Mouse (Mus musculus) small intestine, adult 2 months (tissue): ENCODE results near the gene Gzmc. TPM values are rescaled to one million over a fixed set of nuclear protein-coding genes. Genes with fewer than 3 reads are reported as not detected.
"Not testable (repeated sequence)": the region's sequence is repeated elsewhere in the genome, so short reads cannot be mapped to it uniquely, and the experiment has no call there.

Source experiments
- H3K27ac ChIP-seq: fragments of 200-500 bp; 2 replicates; pipeline ENCODE4 v1.5.1; 2012; ENCODE audit warnings: low read depth, low read length, control low read depth, inconsistent platforms; ENCODE audit not compliant: insufficient read depth
- H3K27me3 ChIP-seq: fragments of 200-500 bp; 2 replicates; pipeline ENCODE4 v1.6.1; 2012; ENCODE audit warnings: mild to moderate bottlenecking, moderate library complexity, low read length, inconsistent platforms; ENCODE audit not compliant: control insufficient read depth, insufficient read depth
- H3K36me3 ChIP-seq: fragments of 200-500 bp; 2 replicates; pipeline ENCODE4 v1.6.1; 2012; ENCODE audit warnings: mild to moderate bottlenecking, low read length, control low read depth, inconsistent platforms; ENCODE audit not compliant: control insufficient read depth, insufficient read depth
- H3K4me1 ChIP-seq: fragments of 200-500 bp; 2 replicates; pipeline ENCODE4 v1.6.1; 2012; ENCODE audit warnings: low read length, inconsistent platforms, mixed read lengths; ENCODE audit not compliant: control insufficient read depth, insufficient read depth, insufficient read length
- H3K4me3 ChIP-seq: fragments of 200-500 bp; 2 replicates; pipeline ENCODE4 v1.5.1; 2012; ENCODE audit warnings: low read depth, mild to moderate bottlenecking, control low read depth, inconsistent platforms, low read length, moderate library complexity
- CTCF ChIP-seq: fragments of 200-500 bp; IDR thresholded peaks from 2 replicates; pipeline ENCODE4 v1.5.1; 2012; ENCODE audit warnings: low read depth, mild to moderate bottlenecking, control low read depth, inconsistent platforms, low read length, moderate library complexity, mixed read lengths; ENCODE audit not compliant: insufficient replicate concordance, insufficient read length; ENCODE audit errors: extremely low read depth
- POLR2A ChIP-seq: fragments of 200-500 bp; IDR thresholded peaks from 2 replicates; pipeline ENCODE4 v1.6.1; 2012; ENCODE audit warnings: low read depth, mild to moderate bottlenecking, control low read depth, inconsistent platforms, low read length, moderate library complexity
- WGBS: fragments of 180-500 bp; shearing (Covaris S2); methylation state at CpG from one replicate; pipeline ENCODE4 v1.1.7; 2018; 5-methylcytosine and 5-hydroxymethylcytosine counted together
- polyA plus RNA-seq: library from polyadenylated mRNA; depleted of rRNA; stranded (reverse); fragments of >200 nt; gene quantifications from 2 replicates; pipeline ENCODE4 v1.2.3, GENCODE M21; 2012; rRNA removed

The Gzmc gene
- not detected in 2 replicates for polyA plus RNA-seq

GRCm38 (mm10) chr14:56234556-56234955, at the start of gene Gzmc:
Gene Gzmc, minus strand, starts transcription at chr14:56234656.
- Histone ChIP-seq H3K27me3 (no peaks in the 10 kb centered on the region), H3K4me3 (no peak within 1 kb of the TSS), H3K4me1 (no peaks in the 10 kb centered on the region), H3K27ac (no peak within 1 kb of the TSS), H3K36me3 (no peaks in the 10 kb centered on the region)
- TF ChIP-seq POLR2A (no peak), CTCF (no peak)
- WGBS, result 72% methylated on average over 2 of the region's 2 CpGs

GRCm38 (mm10) chr14:56283816-56284215, 49.4 kb upstream of the Gzmc start:
- Histone ChIP-seq H3K4me3 (no peak overlapping the region), H3K27ac (no peak overlapping the region), H3K36me3 (no peaks in the 10 kb centered on the region), H3K27me3 (no peaks in the 10 kb centered on the region), H3K4me1 (no peaks in the 10 kb centered on the region)
- TF ChIP-seq POLR2A (no peak), CTCF (no peak)
- WGBS, result 54% methylated on average over 1 of the region's 1 CpGs

- 12% methylated on average over 5 of the region's 5 CpGs for WGBS
Observed at GRCm38 (mm10) chr14:56281090-56281489, 46.6 kb upstream of the Gzmc start.

GRCm38 (mm10) chr14:56278691-56279090, 44.2 kb upstream of the Gzmc start:
- H3K27me3 ChIP-seq, H3K4me3 ChIP-seq, H3K36me3 ChIP-seq, H3K4me1 ChIP-seq, H3K27ac ChIP-seq: not testable (repeated sequence)
- 29% methylated on average over 7 of the region's 7 CpGs for WGBS

More at GRCm38 (mm10) chr14:56281090-56281489, 46.6 kb upstream of the Gzmc start:
- H3K27ac ChIP-seq, result no peak overlapping the region
- no peaks in the 10 kb centered on the region for H3K4me1 ChIP-seq
- no peak overlapping the region for H3K4me3 ChIP-seq
- H3K36me3 ChIP-seq, result no peaks in the 10 kb centered on the region
- TF ChIP-seq POLR2A, result no peak
- no peak for TF ChIP-seq CTCF
- no peaks in the 10 kb centered on the region for H3K27me3 ChIP-seq

GRCm38 (mm10) chr14:56276096-56276495, 41.6 kb upstream of the Gzmc start:
- H3K27me3 ChIP-seq, H3K4me3 ChIP-seq, H3K4me1 ChIP-seq, H3K36me3 ChIP-seq, H3K27ac ChIP-seq: not testable (repeated sequence)
- 65% methylated on average over 7 of the region's 7 CpGs for WGBS

GRCm38 (mm10) chr14:56266109-56266508, 31.7 kb upstream of the Gzmc start:
- TF ChIP-seq POLR2A (no peak), CTCF (no peak)
- Histone ChIP-seq H3K27ac (no peak overlapping the region), H3K4me1 (no peaks in the 10 kb centered on the region), H3K36me3 (no peaks in the 10 kb centered on the region), H3K27me3 (no peaks in the 10 kb centered on the region), H3K4me3 (no peak overlapping the region)
- 77% methylated on average over 1 of the region's 1 CpGs for WGBS

- Histone ChIP-seq H3K27me3 (no peaks in the 10 kb centered on the region), H3K36me3 (no peaks in the 10 kb centered on the region; the same call in 1 of the 2 replicates), H3K4me1 (no peaks in the 10 kb centered on the region), H3K4me3 (peak within 1 kb of the TSS; percentile 30), H3K27ac (peak within 1 kb of the TSS; percentile 42; the same call in 1 of the 2 replicates)
- TF ChIP-seq CTCF, result no peak
- no peak for TF ChIP-seq POLR2A
- 83% methylated on average over 5 of the region's 5 CpGs for WGBS
Observed at GRCm38 (mm10) chr14:56262153-56262552, 27.7 kb upstream of the Gzmc start, which contains the start of gene Gzmb. Gene Gzmb, minus strand, starts transcription at chr14:56262260.

GRCm38 (mm10) chr14:56240409-56240808, 6.0 kb upstream of the Gzmc start:
- no peak for TF ChIP-seq CTCF
- no peak for TF ChIP-seq POLR2A
- Histone ChIP-seq H3K27ac (no peak overlapping the region), H3K4me3 (no peak overlapping the region), H3K27me3 (no peaks in the 10 kb centered on the region), H3K4me1 (no peaks in the 10 kb centered on the region), H3K36me3 (no peaks in the 10 kb centered on the region)
